Mouse (Mus musculus) neural tube, postnatal 0 days (tissue): ENCODE measurements around the gene Gm17542. TPM values are rescaled to one million over a fixed set of nuclear protein-coding genes. Genes with fewer than 3 reads are reported as not detected.

Experiments used
- polyA plus RNA-seq: library from polyadenylated mRNA; unstranded; fragments of >200 nt; fragmentation: Nextera tagmentation; extraction: Ambion mirVana; gene quantifications from 2 replicates; pipeline ENCODE4 v1.2.1, GENCODE M21; 2015

Gene Gm17542
- polyA plus RNA-seq: not detected in 2 replicates

DNA sequence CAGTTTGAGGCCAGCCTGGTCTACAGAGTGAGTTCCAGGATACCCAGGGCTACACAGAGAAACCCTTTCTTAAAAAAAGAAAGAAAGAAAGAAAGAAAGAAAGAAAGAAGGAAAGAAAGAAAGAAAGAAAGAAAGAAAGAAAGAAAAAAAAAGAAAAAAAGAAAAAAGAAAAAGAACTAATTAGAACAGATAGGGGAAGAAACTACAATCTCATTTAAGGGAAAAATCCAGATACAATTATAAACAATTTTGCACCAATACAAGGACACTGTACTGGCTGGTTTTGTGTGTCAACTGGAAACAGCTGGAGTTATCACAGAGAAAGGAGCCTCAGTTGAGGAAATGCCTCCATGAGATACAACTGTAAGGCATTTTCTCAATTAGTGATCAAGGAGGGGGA is at the start of gene Gm17542:
TSS of gene Gm17542 (minus strand) at position 101 of the 400 bp plus-strand sequence.

DNA sequence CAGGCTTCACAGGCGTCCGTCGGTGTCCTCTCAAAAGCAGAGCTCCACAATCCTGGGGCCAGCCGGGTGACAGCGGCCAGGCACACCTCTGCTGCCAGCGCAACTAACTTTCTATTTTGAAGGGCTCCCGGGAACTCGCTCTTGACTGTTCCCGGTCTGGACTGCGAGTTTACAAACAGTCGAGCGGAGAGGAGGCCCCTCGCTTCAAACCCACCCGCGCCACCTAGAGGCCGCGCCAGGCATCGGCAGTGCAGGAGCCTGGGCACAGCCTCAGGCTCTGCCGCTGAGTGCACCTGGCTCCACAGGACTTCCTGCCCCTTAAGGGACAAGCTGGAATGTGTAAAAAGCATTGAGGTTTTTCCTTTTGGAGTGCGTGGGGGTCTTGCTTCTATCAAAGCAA is 42.5 kb downstream of the Gm17542 start, which contains the start of gene Edar:
TSS of gene Edar (minus strand) at position 122 of the 400 bp plus-strand sequence.

Other genes starting within 250 kb of the Gm17542 start
- 5.4 and 5.8 TPM in 2 replicates for gene Ccdc138, start 220.3 kb downstream of the Gm17542 start, polyA plus RNA-seq
- gene Edar, start 42.6 kb downstream of the Gm17542 start, polyA plus RNA-seq: 0.06 and 0.10 TPM in 2 replicates
- gene Sh3rf3, start 95.1 kb upstream of the Gm17542 start, polyA plus RNA-seq: 5.7 and 5.9 TPM in 2 replicates